8 mouse cellular contexts compared by ENCODE assay signal in genomic region chr4:41135711-41136453, GRCm38 (mm10). TPM values are rescaled to one million over a fixed set of nuclear protein-coding genes. Genes with fewer than 3 reads are reported as not detected.
DNase-seq lines count a peak whose midpoint lies in the region; ATAC-seq and TF ChIP-seq lines count a peak whose summit lies in the region.

Ube2r2 (plus strand) TSS chr4:41135743.

- peak within 1 kb of the TSS; percentile 78 for H3K4me2 ChIP-seq in lung, embryonic 16.5 days (ENCODE audit: low read depth, low read length)

- H3K4me1 ChIP-seq in G1E (ENCODE audit: insufficient read depth, low read depth, low read length): peaks cover 51% of the 10 kb centered on the region
- peaks cover 6% of the 10 kb centered on the region; the same call in 1 of the 2 replicates for H3K4me1 ChIP-seq in lung, embryonic 16.5 days (replicated peaks; ENCODE audit: control insufficient read depth, insufficient read depth, low read length)

- H3K9me3 ChIP-seq in G1E (replicated peaks): no peaks in the 10 kb centered on the region
- H3K9me3 ChIP-seq in lung, embryonic 16.5 days (ENCODE audit: control insufficient read depth, low read length): no peaks in the 10 kb centered on the region

- peak; percentile 64 for DNase-seq in G1E (ENCODE audit: low spot score)
- peak; percentile 40 to 74 for DNase-seq in cerebellum, adult 18-20 months
- peak; percentile 74 for DNase-seq in forelimb bud, embryonic 11.5 days (ENCODE audit: low read depth, low spot score)
- peak in 1 of 2 experiments; percentile 83 for DNase-seq in heart, postnatal 36 days
- DNase-seq in layer of hippocampus, adult 2 months (ENCODE audit: low spot score in 2 of 2): peak in 1 of 2 experiments; percentile 26
- peak; percentile 57 for DNase-seq in ovary, adult 18-20 months (ENCODE audit: low spot score)
- peak; percentile 74 for DNase-seq in thymus, postnatal 14 days

- TF ChIP-seq CTCF in G1E (IDR thresholded peaks at IDR 0.05; ENCODE audit: low read depth, low read length): no peak
- peak; percentile 29; the same call in 1 of the 2 replicates for TF ChIP-seq CTCF in layer of hippocampus, adult 2 months (conservative IDR thresholded peaks at IDR 0.05)

- WGBS in lung, embryonic 16.5 days: under 1% methylated on average over 61 of the region's 65 CpGs

- peaks cover 18% of the 10 kb centered on the region for H3K36me3 ChIP-seq in G1E (replicated peaks)
- H3K36me3 ChIP-seq in lung, embryonic 16.5 days (ENCODE audit: control insufficient read depth, insufficient read depth, low read length): peaks cover 3% of the 10 kb centered on the region

- peak within 1 kb of the TSS; percentile 99 for H3K9ac ChIP-seq in lung, embryonic 16.5 days (ENCODE audit: low read length)

- intact Hi-C loops in heart, postnatal 36 days (cut with DNase I): loop anchor here (5.0 kb wide), 1 partner anchor 136 kb away; no protein-coding TSS in a partner anchor

- no peaks in the 10 kb centered on the region for H3K27me3 ChIP-seq in G1E (ENCODE audit: insufficient read depth, low read length)
- H3K27me3 ChIP-seq in lung, embryonic 16.5 days (ENCODE audit: control insufficient read depth, insufficient read depth, low read depth, low read length): no peaks in the 10 kb centered on the region

- ATAC-seq in G1E (ENCODE audit: extremely low read depth, insufficient number of reproducible peaks, low FRiP score, poor library complexity, severe bottlenecking): no peak
- peak; percentile 79 for ATAC-seq in lung, embryonic 16.5 days (ENCODE audit: low read depth)

- H3K4me3 ChIP-seq in G1E (ENCODE audit: low read depth, low read length): peak within 1 kb of the TSS; percentile 85
- H3K4me3 ChIP-seq in layer of hippocampus, adult 2 months: peak within 1 kb of the TSS; percentile 82
- H3K4me3 ChIP-seq in lung, embryonic 16.5 days (ENCODE audit: low read length): peak within 1 kb of the TSS; percentile 80

- H3K27ac ChIP-seq in layer of hippocampus, adult 2 months: peak within 1 kb of the TSS; percentile 96
- H3K27ac ChIP-seq in lung, embryonic 16.5 days (ENCODE audit: low read length): peak within 1 kb of the TSS; percentile 99

RNA-seq across cellular contexts. Expression of gene Ube2r2, which starts in this region (rescaled TPM):
- 220 and 322 TPM in 2 replicates for total RNA-seq in G1E (2014; fragmentation: Nextera tagmentation)
- 35.7 and 44.8 TPM in 2 replicates for total RNA-seq in G1E (2017)
- polyA plus RNA-seq in G1E (2012): 40.8 and 40.9 TPM in 2 replicates
- total RNA-seq in heart, postnatal 36 days (2021): 100 to 1,000 TPM; 136 to 137 TPM
- total RNA-seq in layer of hippocampus, adult 2 months (2021): 10 to 100 TPM; 77.3 to 81.1 TPM
- 72.9 and 75.6 TPM in 2 replicates for polyA plus RNA-seq in lung, embryonic 16.5 days (2015; fragmentation: Nextera tagmentation; extraction: Ambion mirVana)
